Mouse (Mus musculus) G1E (cell line): ENCODE results near the gene Tut7. TPM values are rescaled to one million over a fixed set of nuclear protein-coding genes. Genes with fewer than 3 reads are reported as not detected.
A peak's percentile ranks its signal among the peaks of the same experiment; 100 is the strongest.

Source experiments
- ATAC-seq: 2 replicates; pipeline ENCODE4 v1.8.0; 2016; ENCODE audit warnings: mild to moderate bottlenecking; ENCODE audit not compliant: insufficient number of reproducible peaks, poor library complexity, low FRiP score, severe bottlenecking; ENCODE audit errors: extremely low read depth
- DNase-seq: peaks from one replicate; pipeline ENCODE4 v3.0.0; 2012; ENCODE audit warnings: low spot score
- H3K27me3 ChIP-seq: 2 replicates; pipeline ENCODE4 v1.6.1; 2012; ENCODE audit warnings: mild to moderate bottlenecking, low read length, inconsistent platforms; ENCODE audit not compliant: insufficient read depth
- H3K36me3 ChIP-seq: replicated peaks from 2 replicates; pipeline ENCODE3; 2012; ENCODE audit warnings: mild to moderate bottlenecking, inconsistent platforms
- H3K4me1 ChIP-seq: 2 replicates; pipeline ENCODE4 v1.6.1; 2012; ENCODE audit warnings: low read depth, low read length, inconsistent platforms, mixed read lengths; ENCODE audit not compliant: insufficient read depth
- H3K4me3 ChIP-seq: 2 replicates; pipeline ENCODE4 v1.5.1; 2012; ENCODE audit warnings: low read depth, mild to moderate bottlenecking, inconsistent platforms, low read length, moderate library complexity, mixed read lengths
- H3K9me3 ChIP-seq: replicated peaks from 2 replicates; pipeline ENCODE4 v1.6.1; 2012; ENCODE audit warnings: inconsistent platforms
- CTCF ChIP-seq: IDR thresholded peaks from 2 replicates; pipeline ENCODE4 v1.5.1; 2012; ENCODE audit warnings: low read depth, low read length, inconsistent platforms, mixed read lengths
- GATA1 ChIP-seq: IDR thresholded peaks from 2 replicates; pipeline ENCODE4 v1.6.1; 2012; ENCODE audit warnings: borderline replicate concordance, low read length, inconsistent platforms, mixed read lengths
- GATA2 ChIP-seq: IDR thresholded peaks from 2 replicates; pipeline ENCODE4 v1.6.1; 2012; ENCODE audit warnings: low read depth, low read length, inconsistent platforms, borderline replicate concordance
- POLR2AphosphoS5 ChIP-seq: IDR thresholded peaks from 2 replicates; pipeline ENCODE4 v1.6.1; 2012; ENCODE audit warnings: low read depth, low read length, inconsistent platforms; ENCODE audit not compliant: insufficient replicate concordance
- TAL1 ChIP-seq: conservative IDR thresholded peaks from 2 replicates; pipeline ENCODE4 v1.6.1; 2012; ENCODE audit warnings: low read depth, low read length, inconsistent platforms, mixed read lengths
- polyA plus RNA-seq: library from polyadenylated mRNA; stranded (reverse); fragments of >175 nt; gene quantifications from 2 replicates; pipeline ENCODE4 v1.2.3, GENCODE M21; 2012
- total RNA-seq, 2 experiments: library from RNA; stranded (forward) in 1 of 2; stranded (reverse) in 1 of 2; fragments of 200-1000 nt in 1 of 2; fragments of >200 nt in 1 of 2; fragmentation: Nextera tagmentation in 1 of 2; gene quantifications; 2 replicates each; pipeline ENCODE4 v1.2.3; 2014 to 2017

Gene Tut7
- total and polyA plus RNA-seq, 3 experiments = 66.1 to 232 (median 194) TPM

DNA sequence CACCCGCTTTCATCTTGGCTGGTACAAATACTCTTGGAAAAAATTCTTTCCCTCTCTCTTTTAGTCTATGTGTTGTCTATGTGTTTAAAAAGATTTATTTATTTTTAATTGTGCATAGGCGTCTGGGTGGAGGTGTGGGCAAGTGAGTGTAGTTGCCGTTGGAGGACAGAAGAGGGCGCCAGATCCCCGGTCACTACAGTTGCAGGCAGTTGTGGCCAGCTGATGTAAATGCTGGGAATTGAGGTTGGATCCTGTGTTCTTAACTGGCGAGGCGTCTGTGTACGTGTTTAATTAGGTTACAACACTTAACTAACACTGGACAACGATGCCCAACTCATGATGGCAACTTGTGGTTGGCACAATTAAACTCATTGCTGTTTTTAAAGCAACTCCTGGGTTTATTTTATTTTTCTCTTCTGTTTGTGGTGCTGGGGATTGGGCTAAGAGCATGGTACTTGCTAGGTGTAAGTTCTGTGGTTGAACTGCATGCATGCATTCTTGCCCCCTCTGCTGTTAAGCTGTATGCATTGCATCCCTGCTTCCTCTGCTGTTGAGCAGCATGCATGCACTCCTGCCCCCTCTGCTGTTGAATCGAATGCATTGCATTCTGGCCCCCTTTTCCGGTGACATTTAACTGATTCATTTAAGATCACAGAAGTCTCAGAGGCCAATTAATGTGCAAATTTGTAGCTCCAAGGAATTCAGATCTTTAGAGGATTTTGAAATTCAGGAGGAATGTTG, 17.7 kb upstream of the Tut7 start:
- Histone ChIP-seq H3K27me3 (peaks cover 4% of the 10 kb centered on the region; the same call in 1 of the 2 replicates), H3K9me3 (no peaks in the 10 kb centered on the region), H3K4me3 (no peak overlapping the region), H3K36me3 (no peaks in the 10 kb centered on the region), H3K4me1 (peaks cover 31% of the 10 kb centered on the region)
- DNase-seq (peak; percentile 63), ATAC-seq (peak; percentile 81)
- TF ChIP-seq CTCF (peak; percentile 100), GATA1 (no peak)

DNA sequence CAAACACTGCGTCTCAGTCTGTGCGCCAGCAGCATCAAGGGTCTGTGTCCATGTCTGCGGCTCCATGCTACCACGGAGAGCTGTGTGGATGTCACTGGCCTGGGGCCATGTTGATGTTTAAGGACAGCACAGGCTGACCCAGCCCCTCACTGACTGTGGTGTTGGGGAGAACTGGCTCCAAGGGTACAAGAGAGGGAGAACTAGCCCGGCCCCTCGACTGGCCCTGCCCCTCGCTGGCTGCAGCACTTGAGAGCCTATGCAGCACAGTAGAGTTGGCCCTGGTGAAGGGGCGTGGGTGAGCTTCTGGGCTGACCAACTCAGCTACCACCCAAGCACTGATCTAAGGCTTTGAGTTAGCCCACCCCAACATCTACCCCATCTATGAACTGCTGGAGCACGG, 16.4 kb upstream of the Tut7 start:
- no peaks in the 10 kb centered on the region for H3K27me3 ChIP-seq
- H3K4me3 ChIP-seq = 0 out of 2 replicates have a peak overlapping the region, but pooled peaks have one; percentile 2

DNA sequence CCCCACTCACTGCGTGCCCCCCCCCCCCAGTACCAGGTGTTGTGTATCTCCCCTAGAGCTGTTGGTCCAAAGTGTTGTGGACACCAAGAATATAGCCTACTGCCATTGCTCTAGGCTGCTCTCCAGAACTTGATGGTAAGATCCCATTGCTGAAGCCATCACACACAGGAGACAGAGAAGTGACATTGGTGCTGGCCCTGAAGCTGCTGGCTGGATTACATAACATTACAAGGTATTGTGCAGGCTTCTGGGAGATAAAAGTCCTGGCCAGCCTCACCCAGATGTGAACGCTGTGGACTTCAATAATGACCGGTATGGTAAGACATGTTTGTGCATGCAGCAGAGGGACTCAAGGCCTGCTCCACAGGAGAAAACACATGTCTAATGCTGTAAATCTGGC, 15.5 kb upstream of the Tut7 start:
- TF ChIP-seq POLR2AphosphoS5 (no peak), CTCF (no peak), GATA2 (no peak), GATA1 (no peak)
- DNase-seq = no peak
- Histone ChIP-seq H3K9me3 (no peaks in the 10 kb centered on the region), H3K4me1 (peaks cover 42% of the 10 kb centered on the region), H3K4me3 (no peak overlapping the region), H3K36me3 (no peaks in the 10 kb centered on the region), H3K27me3 (no peaks in the 10 kb centered on the region)
- no peak for ATAC-seq

More for the DNA sequence above, 16.4 kb upstream of the Tut7 start:
- ATAC-seq (no peak), DNase-seq (no peak)
- no peaks in the 10 kb centered on the region for H3K9me3 ChIP-seq
- peaks cover 42% of the 10 kb centered on the region for H3K4me1 ChIP-seq
- no peak for TF ChIP-seq POLR2AphosphoS5
- no peak for TF ChIP-seq GATA1
- no peak for TF ChIP-seq CTCF
- no peak for TF ChIP-seq GATA2
- TF ChIP-seq TAL1 = no peak
- no peaks in the 10 kb centered on the region for H3K36me3 ChIP-seq

DNA sequence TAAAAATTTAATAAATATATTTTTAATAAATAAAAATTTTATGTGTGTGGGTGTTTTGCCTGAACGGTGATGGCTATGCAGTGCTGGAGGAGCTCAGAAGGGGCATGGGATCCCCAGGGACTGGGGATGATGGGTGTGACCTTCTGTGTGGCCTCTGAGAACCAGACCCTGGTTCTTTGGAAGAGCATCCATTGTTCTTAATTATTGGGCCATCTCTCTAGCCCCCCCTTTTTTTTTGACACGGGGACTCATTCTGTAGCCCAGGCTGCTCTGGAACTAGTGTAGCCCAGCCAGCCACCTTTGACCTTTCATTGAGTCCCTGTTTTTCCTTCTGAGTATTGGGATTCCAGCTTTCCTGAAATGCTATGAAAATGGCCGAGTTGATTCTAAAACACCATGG, 13.9 kb upstream of the Tut7 start:
- Histone ChIP-seq H3K4me3 (no peak overlapping the region), H3K27me3 (no peaks in the 10 kb centered on the region), H3K4me1 (peaks cover 44% of the 10 kb centered on the region), H3K36me3 (no peaks in the 10 kb centered on the region), H3K9me3 (no peaks in the 10 kb centered on the region)
- ATAC-seq = no peak
- no peak for TF ChIP-seq GATA2
- TF ChIP-seq POLR2AphosphoS5 = no peak
- TF ChIP-seq TAL1 = no peak
- no peak for TF ChIP-seq CTCF
- no peak for TF ChIP-seq GATA1
- DNase-seq = no peak

GRCm38 (mm10) chr13:59836101-59836798, 13.3 kb upstream of the Tut7 start:
- Histone ChIP-seq H3K36me3 (no peaks in the 10 kb centered on the region), H3K4me1 (peaks cover 43% of the 10 kb centered on the region), H3K27me3 (no peaks in the 10 kb centered on the region), H3K9me3 (no peaks in the 10 kb centered on the region), H3K4me3 (no peak overlapping the region; the same call in 1 of the 2 replicates)
- TF ChIP-seq GATA1 (no peak), TAL1 (no peak), CTCF (no peak), POLR2AphosphoS5 (no peak), GATA2 (no peak)
- DNase-seq (no peak), ATAC-seq (no peak)

DNA sequence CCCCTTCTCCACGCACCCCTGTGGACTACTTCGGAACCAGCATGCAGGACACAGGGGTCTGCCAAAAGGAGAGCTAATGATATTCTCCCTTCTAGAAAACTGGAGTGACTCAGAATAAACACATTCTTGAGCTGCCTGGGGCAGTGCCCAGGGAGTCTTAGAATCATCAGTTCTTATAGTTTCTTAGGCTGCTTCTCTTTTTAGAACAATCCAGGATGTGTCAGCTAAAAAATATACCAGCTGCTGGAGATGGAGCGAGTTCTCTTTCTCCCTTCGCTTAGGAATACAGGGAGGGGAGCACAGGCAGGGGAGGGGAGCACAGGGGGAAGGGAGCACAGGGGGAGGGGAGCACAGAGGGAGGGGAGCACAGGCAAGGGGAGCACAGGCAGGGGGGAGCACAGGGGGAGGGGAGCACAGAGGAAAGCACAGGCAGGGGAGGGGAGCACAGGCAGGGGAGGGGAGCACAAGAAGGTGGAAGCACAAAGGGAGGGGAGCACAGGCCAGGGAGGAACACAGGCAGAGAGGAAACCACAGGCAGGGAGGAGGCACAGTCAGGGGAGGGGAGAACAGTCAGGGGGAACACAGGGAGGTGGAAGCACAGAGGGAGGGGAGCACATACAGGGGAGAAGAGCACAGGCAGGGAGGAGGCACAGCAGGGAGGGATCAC, 12.0 kb upstream of the Tut7 start:
- peak; percentile 54 for ATAC-seq
- H3K9me3 ChIP-seq = no peaks in the 10 kb centered on the region
- DNase-seq = no peak
- no peaks in the 10 kb centered on the region for H3K36me3 ChIP-seq
- TF ChIP-seq GATA1 (no peak), GATA2 (no peak), CTCF (no peak), TAL1 (no peak), POLR2AphosphoS5 (no peak)
- H3K4me3 ChIP-seq = peak overlapping the region; percentile 38; the same call in 1 of the 2 replicates
- peaks cover 38% of the 10 kb centered on the region for H3K4me1 ChIP-seq
- no peaks in the 10 kb centered on the region for H3K27me3 ChIP-seq
